Mouse (Mus musculus) CD4-positive helper T cell, adult 2 months (primary cell): Measurements from ENCODE around the gene Klra9.
"Not testable (repeated sequence)": the region's sequence is repeated elsewhere in the genome, so short reads cannot be mapped to it uniquely, and the experiment has no call there.

ENCODE experiments used
- DNase-seq: peaks from one replicate; pipeline ENCODE4 v3.0.0-alpha.2; 2012; ENCODE audit warnings: low read depth, missing footprints, low spot score

Gene Klra9

GRCm38 (mm10) chr6:130193012-130193411, at the start of gene Klra9:
TSS of gene Klra9 (minus strand) at chr6:130193112.
- DNase-seq = not testable (repeated sequence)

- no peak for DNase-seq
Observed at GRCm38 (mm10) chr6:130237536-130237935, 44.6 kb upstream of the Klra9 start.

GRCm38 (mm10) chr6:130236635-130237034, 43.7 kb upstream of the Klra9 start:
- no peak for DNase-seq

GRCm38 (mm10) chr6:130233222-130233621, 40.3 kb upstream of the Klra9 start, which contains the start of gene Klra7:
TSS of gene Klra7 (minus strand) at chr6:130233322.
- no peak for DNase-seq

GRCm38 (mm10) chr6:130197453-130197852, 4.5 kb upstream of the Klra9 start:
- DNase-seq = peak; percentile 3

GRCm38 (mm10) chr6:130129798-130130197, 63.1 kb downstream of the Klra9 start, which contains the start of gene Klra8:
TSS of gene Klra8 (minus strand) at chr6:130129898.
- DNase-seq = not testable (repeated sequence)
